Mouse (Mus musculus): ENCODE data around the gene Slc9a9. TPM values are rescaled to one million over a fixed set of nuclear protein-coding genes. Genes with fewer than 3 reads are reported as not detected.

The Slc9a9 gene
- polyA plus RNA-seq, 1 experiment = 16.0 TPM

DNA sequence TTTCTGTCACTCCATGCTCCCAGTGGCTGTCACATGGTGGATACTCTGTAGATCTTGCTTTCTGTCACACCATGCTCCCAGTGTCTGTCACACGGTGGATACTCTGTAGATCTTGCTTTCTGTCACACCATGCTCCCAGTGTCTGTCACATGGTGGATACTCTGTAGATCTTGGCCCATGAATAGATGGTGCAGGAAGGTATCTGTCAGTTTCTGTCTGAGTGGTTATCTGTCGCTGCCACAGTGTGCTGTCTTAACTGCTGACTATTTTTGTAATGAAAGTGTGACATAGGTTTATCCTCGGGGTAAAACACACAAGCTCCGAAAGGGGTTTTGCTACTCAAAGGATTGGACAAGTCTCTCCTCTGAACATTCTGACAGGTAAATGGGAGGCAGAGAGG is 24.5 kb downstream of the Slc9a9 start:
- H3K4me3 ChIP-seq (ENCODE audit: insufficient read depth, low read length) = no peak overlapping the region
- H3K4me1 ChIP-seq (ENCODE audit: control insufficient read depth, insufficient read depth, low read length) = peaks cover 1% of the 10 kb centered on the region; the same call in 1 of the 2 replicates
- no peak overlapping the region for H3K27ac ChIP-seq (ENCODE audit: insufficient read depth, low read length)
- TF ChIP-seq CTCF (IDR thresholded peaks at IDR 0.05; ENCODE audit: extremely low read depth, insufficient read depth, low read length) (no peak), POLR2A (IDR thresholded peaks at IDR 0.05; ENCODE audit: extremely low read depth, insufficient read depth, low read length) (no peak)

DNA sequence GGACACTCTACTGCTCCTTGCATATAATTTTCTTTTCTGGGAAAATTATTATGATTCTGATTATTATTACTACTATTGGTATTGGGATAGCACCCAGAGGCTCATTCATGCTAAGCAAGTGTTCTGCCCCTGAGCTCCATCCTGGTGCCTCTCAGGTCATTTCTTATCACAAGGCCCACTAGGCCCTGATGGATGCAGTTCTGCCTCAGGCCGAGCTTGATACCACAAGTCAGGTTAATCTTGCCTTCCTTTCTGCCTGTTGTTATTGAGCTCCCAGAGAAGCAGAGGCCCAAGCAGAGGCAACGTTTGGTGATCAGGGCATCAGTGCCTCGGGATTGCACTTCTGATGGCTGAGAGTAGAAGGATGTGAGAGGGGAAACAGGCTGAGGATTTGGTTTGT is 25.3 kb downstream of the Slc9a9 start:
- no peak overlapping the region for H3K27ac ChIP-seq (ENCODE audit: insufficient read depth, low read length)
- TF ChIP-seq POLR2A (IDR thresholded peaks at IDR 0.05; ENCODE audit: extremely low read depth, insufficient read depth, low read length) (no peak), CTCF (IDR thresholded peaks at IDR 0.05; ENCODE audit: extremely low read depth, insufficient read depth, low read length) (no peak)
- peaks cover 1% of the 10 kb centered on the region; the same call in 1 of the 2 replicates for H3K4me1 ChIP-seq (ENCODE audit: control insufficient read depth, insufficient read depth, low read length)
- no peak overlapping the region for H3K4me3 ChIP-seq (ENCODE audit: insufficient read depth, low read length)

DNA sequence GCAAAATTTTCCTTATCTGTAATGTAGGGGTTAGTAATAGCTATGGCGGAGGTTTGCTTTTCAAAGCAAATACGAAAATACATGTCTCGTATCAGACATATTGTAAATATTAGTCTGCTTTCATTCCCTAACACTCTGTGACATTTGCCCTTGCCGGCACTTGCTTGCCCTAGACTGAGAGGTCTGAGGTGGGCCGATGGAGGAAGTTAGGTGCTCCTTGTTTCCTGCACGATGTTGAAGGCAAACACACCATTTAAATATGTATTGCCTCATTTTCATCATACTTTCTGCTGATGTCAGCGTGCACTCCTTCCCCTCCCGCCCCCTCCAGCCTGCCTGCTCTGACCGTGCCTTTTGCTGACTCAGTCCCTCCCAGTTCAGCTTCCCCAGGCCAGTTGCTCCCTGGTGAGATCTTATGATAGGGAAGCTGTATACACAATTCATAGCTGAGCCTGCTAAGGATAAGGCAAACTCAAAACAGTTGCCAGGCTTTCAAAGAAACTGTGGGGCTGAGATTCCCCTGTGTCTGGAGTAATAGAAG is 26.9 kb downstream of the Slc9a9 start:
- no peak for TF ChIP-seq CTCF (IDR thresholded peaks at IDR 0.05; ENCODE audit: extremely low read depth, insufficient read depth, low read length)
- TF ChIP-seq POLR2A (IDR thresholded peaks at IDR 0.05; ENCODE audit: extremely low read depth, insufficient read depth, low read length) = no peak
- Histone ChIP-seq H3K27ac (ENCODE audit: insufficient read depth, low read length) (no peak overlapping the region), H3K4me1 (ENCODE audit: control insufficient read depth, insufficient read depth, low read length) (peaks cover 1% of the 10 kb centered on the region; the same call in 1 of the 2 replicates), H3K4me3 (ENCODE audit: insufficient read depth, low read length) (no peak overlapping the region)

DNA sequence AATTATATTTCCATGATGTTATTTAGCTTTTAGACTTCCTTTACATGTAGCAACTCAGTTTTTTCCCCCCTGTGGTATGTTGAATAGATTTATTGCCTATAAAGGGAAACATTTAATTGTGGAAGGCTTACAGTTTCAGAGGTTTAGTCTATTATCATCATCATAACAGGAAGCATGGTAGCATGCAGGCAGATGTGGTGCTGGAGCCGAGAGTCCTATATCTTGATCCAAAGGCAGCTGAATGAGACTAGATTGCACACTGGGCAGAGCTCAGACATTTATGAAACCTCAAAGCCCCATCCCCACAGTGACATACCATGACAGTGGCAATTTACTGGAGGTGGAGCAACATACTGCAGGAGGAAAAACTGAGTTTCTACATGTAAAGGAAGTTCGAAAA is 28.5 kb downstream of the Slc9a9 start:
- no peak overlapping the region for H3K4me3 ChIP-seq (ENCODE audit: insufficient read depth, low read length)
- no peak overlapping the region for H3K27ac ChIP-seq (ENCODE audit: insufficient read depth, low read length)
- peaks cover 3% of the 10 kb centered on the region for H3K4me1 ChIP-seq (ENCODE audit: control insufficient read depth, insufficient read depth, low read length)
- TF ChIP-seq POLR2A (IDR thresholded peaks at IDR 0.05; ENCODE audit: extremely low read depth, insufficient read depth, low read length) (no peak), CTCF (IDR thresholded peaks at IDR 0.05; ENCODE audit: extremely low read depth, insufficient read depth, low read length) (no peak)

DNA sequence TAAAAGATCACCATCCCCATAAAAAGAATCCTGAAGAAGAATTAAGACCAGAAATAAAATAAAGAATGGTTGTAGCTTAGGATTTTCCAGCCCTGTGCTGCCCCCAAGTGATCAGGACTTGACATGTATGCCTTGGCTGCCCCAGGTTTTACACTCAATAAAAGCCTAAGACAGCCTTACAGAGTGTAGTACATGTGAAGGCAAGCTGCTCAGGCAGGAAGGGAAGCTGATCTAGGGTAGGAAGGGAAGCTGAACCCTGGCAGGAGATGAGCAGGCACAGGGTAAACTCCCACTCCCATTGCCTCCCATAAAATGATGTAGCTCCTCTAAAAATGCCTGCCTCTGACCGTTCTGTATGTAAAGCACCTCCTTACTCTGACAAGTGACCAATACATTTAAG is 30.8 kb downstream of the Slc9a9 start:
- Histone ChIP-seq H3K27ac (ENCODE audit: insufficient read depth, low read length) (no peak overlapping the region), H3K4me1 (ENCODE audit: control insufficient read depth, insufficient read depth, low read length) (peaks cover 5% of the 10 kb centered on the region), H3K4me3 (ENCODE audit: insufficient read depth, low read length) (no peak overlapping the region)
- TF ChIP-seq POLR2A (IDR thresholded peaks at IDR 0.05; ENCODE audit: extremely low read depth, insufficient read depth, low read length) = no peak
- peak; percentile 65 for TF ChIP-seq CTCF (IDR thresholded peaks at IDR 0.05; ENCODE audit: extremely low read depth, insufficient read depth, low read length)

DNA sequence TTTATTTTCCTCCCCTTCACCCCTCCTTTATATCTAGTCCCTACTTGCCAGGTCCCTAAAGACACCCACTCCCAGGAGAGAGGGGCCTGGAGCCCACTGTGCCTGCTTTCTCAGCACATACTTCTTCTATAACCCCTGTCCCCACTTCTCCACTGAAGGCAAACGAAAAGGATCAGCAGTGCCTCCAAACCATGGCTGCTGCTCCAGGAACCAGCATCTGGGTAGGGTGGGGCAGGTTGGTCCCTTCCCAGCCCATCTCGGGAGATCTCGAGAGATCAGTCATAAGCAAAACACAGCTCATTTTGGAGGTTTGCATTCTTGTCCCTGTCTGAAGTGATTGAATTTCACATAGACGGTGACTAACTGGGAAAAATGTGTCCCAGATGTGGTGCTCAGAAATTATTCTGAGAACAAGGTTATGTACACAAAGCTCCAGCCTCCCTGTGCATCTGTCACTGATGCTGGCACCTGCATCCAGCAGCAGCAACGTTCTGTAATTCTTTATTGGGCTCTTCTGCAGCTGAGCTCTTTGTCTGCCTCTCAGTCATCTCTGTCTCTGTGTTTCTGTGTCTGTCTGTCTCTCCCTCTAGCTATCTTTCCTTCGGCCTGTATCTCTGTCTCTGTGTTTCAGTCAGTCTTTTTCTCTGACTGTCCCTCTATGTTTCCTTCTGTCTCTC is 31.6 kb downstream of the Slc9a9 start:
- Histone ChIP-seq H3K4me3 (ENCODE audit: insufficient read depth, low read length) (no peak overlapping the region), H3K27ac (ENCODE audit: insufficient read depth, low read length) (no peak overlapping the region), H3K4me1 (ENCODE audit: control insufficient read depth, insufficient read depth, low read length) (peaks cover 5% of the 10 kb centered on the region)
- no peak for TF ChIP-seq CTCF (IDR thresholded peaks at IDR 0.05; ENCODE audit: extremely low read depth, insufficient read depth, low read length)
- TF ChIP-seq POLR2A (IDR thresholded peaks at IDR 0.05; ENCODE audit: extremely low read depth, insufficient read depth, low read length) = no peak

DNA sequence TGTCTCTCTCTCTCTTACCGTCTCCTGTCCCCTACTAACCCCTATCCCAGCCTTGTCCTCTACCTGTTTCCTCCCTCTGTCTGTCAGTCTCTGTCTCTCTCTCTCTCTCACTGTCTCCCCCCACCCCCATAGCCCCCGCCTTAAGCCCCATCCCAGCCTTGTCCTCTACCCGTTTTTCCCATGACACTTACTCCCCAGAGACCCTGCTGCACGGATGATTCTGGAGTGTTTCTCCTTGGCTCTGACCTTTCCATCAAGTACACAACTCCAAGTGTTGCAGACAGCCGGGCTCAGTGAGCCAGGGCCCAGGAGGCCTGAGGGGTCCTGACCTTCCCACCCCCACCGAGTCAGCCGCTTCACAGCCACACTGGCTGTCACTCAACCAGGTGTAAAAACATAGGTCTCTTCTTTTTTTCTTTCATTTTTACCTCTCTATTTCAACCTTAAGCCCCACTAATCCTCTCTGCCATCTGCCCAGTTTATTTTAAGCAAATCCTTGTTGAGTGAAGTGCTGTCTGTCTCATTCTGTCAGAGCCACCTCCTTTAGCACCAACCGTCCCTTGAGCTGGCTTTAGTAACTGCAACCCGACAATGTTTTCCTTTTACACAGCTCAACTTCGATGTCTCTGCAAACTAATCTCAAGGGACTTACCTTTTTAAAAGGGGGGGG is 32.4 kb downstream of the Slc9a9 start:
- Histone ChIP-seq H3K4me1 (ENCODE audit: control insufficient read depth, insufficient read depth, low read length) (peaks cover 3% of the 10 kb centered on the region), H3K27ac (ENCODE audit: insufficient read depth, low read length) (no peak overlapping the region), H3K4me3 (ENCODE audit: insufficient read depth, low read length) (no peak overlapping the region)
- TF ChIP-seq POLR2A (IDR thresholded peaks at IDR 0.05; ENCODE audit: extremely low read depth, insufficient read depth, low read length) = no peak
- TF ChIP-seq CTCF (IDR thresholded peaks at IDR 0.05; ENCODE audit: extremely low read depth, insufficient read depth, low read length) = no peak

DNA sequence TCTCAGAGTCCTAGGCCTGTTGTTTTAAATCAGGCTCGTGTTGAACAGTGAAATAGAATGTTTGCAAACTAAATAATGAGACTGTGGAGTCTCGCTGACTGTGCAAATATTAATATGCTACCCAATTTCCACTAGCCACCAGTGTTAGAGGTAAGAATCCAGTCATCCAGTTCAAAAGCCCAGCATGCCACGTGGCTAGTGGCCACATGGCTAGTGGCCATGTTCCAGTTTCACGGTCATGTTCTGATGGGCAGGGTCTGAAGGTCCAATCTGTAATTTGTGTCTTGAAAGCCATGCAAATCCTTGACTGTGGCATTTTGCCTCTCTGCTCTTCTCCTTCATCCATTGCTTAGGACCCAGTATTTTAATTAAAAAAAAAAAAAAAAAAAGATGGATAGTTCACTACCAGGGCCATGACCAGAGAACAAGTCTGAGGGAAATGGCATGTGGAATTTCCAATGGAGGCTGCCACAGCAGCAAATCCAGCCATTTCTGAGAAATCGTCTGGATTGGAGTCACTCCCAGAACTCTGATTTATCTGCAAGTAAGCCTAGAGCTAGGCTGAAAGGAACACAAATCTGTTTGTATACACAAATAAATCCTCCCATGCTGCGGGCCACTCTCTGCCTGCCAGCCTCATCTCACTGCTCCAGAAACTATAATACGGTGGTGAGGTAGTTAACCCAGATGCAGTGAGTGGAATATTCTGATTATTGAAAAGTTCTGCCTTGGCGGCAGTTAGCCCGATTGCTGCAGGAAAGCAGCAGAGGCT is 35.5 kb downstream of the Slc9a9 start:
- Histone ChIP-seq H3K4me3 (ENCODE audit: insufficient read depth, low read length) (no peak overlapping the region), H3K27ac (ENCODE audit: insufficient read depth, low read length) (no peak overlapping the region), H3K4me1 (ENCODE audit: control insufficient read depth, insufficient read depth, low read length) (peaks cover 3% of the 10 kb centered on the region)
- TF ChIP-seq POLR2A (IDR thresholded peaks at IDR 0.05; ENCODE audit: extremely low read depth, insufficient read depth, low read length) (no peak), CTCF (IDR thresholded peaks at IDR 0.05; ENCODE audit: extremely low read depth, insufficient read depth, low read length) (no peak)

DNA sequence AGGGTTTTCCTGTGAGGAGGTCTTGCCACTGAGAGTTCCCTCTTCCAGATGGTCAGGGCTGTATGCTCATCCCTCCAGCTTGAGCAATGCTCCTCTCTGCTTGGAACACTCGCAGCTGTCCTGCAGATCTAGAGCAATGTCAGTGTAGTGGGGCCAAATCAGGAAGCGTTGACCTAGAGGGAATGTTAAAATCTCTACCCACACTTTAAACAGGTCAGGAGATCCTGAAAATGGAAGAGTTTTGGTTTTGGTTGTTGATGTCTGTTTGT is 36.0 kb downstream of the Slc9a9 start:
- Histone ChIP-seq H3K27ac (ENCODE audit: insufficient read depth, low read length) (no peak overlapping the region), H3K4me3 (ENCODE audit: insufficient read depth, low read length) (no peak overlapping the region), H3K4me1 (ENCODE audit: control insufficient read depth, insufficient read depth, low read length) (peaks cover 3% of the 10 kb centered on the region)
- no peak for TF ChIP-seq CTCF (IDR thresholded peaks at IDR 0.05; ENCODE audit: extremely low read depth, insufficient read depth, low read length)
- TF ChIP-seq POLR2A (IDR thresholded peaks at IDR 0.05; ENCODE audit: extremely low read depth, insufficient read depth, low read length) = no peak
